Mouse (Mus musculus) large intestine, adult 2 months (tissue): Measurements from ENCODE around the gene Actl6b. TPM values are rescaled to one million over a fixed set of nuclear protein-coding genes. Genes with fewer than 3 reads are reported as not detected.

Source experiments
- DNase-seq: peaks from one replicate; pipeline ENCODE4 v3.0.0-alpha.2; 2012; ENCODE audit warnings: low read depth, low spot score
- WGBS: fragments of 180-500 bp; shearing (Covaris S2); methylation state at CpG from one replicate; pipeline ENCODE4 v1.1.7; 2018; 5-methylcytosine and 5-hydroxymethylcytosine counted together
- polyA plus RNA-seq: library from polyadenylated mRNA; depleted of rRNA; stranded (reverse); fragments of >200 nt; gene quantifications from 2 replicates; pipeline ENCODE4 v1.2.3, GENCODE M21; 2012

Gene Actl6b
- polyA plus RNA-seq, 1 experiment: 0.46 TPM

- DNase-seq: no peak
- WGBS: 81% methylated on average over 1 of the region's 1 CpGs
These were observed 25.9 kb upstream of the Actl6b start for GRCm38 (mm10) chr5:137527413-137527812.

GRCm38 (mm10) chr5:137528247-137528968 is 24.9 kb upstream of the Actl6b start:
- WGBS: 76% methylated on average over 22 of the region's 22 CpGs
- no peak for DNase-seq

- DNase-seq: no peak
- WGBS: 71% methylated on average over 15 of the region's 15 CpGs
These were observed 23.9 kb upstream of the Actl6b start for GRCm38 (mm10) chr5:137529221-137529995.

DNA sequence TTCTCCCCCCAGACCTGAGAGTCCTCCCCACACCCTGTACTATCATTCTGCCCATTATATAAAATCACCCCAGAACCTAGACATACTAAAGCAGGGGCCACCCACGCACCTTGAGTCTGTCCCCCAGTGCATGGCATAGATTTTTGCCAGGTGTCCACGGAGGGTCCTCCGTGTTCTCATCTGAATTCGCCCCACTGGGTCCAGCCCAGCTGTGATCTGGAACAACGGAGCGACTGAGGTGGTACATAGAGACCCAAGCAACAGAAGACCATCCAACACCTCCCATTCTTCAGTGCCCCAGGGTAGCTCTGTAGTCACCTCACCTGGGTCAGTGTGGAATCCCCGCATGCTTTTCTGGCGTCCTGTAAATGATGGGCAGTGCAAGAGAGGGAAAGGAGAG is 23.2 kb upstream of the Actl6b start:
- DNase-seq: no peak
- WGBS: 76% methylated on average over 8 of the region's 8 CpGs

DNA sequence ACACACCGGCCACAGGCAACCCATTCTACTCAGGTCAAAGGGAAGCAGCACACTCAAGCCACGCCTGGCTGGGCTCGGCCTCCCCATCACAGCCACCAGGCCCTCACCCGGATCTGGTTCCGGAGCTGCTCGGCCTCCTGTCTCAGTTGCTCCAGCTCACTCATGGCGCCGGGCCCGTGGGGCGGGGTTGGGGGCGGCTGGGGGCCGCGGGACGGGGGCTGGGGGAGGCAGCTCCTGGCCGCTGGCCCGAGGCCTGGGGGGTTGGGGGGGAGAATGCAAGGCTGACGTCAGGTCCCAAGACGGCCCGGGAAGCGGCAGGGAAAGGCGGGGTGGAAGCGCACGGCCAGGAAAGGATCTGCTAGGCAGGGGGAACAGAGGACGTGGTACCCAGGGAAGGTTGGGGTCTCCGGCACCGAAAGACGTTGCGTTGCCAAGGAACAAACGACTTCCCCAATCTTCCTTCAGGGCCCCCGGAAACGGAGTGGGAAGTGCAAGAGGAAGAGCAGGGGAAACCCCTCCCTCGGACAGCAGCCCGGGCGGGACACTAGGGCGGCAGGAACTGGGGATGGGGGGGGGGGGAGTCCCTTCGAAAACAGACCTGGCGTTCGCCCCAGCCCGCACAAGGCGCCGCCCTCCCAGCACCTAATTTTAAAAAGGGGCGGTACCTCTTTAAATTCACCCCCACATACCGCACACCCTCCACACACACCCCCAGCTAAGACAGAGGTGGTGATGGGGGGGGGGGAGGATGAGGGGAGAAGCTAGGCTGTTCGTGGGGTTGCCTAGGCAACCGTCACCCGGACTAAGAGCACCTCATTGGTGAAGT is 22.5 kb upstream of the Actl6b start:
- DNase-seq: no peak
- WGBS: under 1% methylated on average over 46 of the region's 46 CpGs

GRCm38 (mm10) chr5:137531414-137532130 is 21.7 kb upstream of the Actl6b start:
- DNase-seq: no peak
- under 1% methylated on average over 51 of the region's 51 CpGs for WGBS

GRCm38 (mm10) chr5:137532131-137532807 is 21.0 kb upstream of the Actl6b start:
- 0% methylated on average over 19 of the region's 19 CpGs for WGBS
- DNase-seq: no peak

GRCm38 (mm10) chr5:137532808-137533116 is 20.6 kb upstream of the Actl6b start:
- under 1% methylated on average over 12 of the region's 12 CpGs for WGBS
- DNase-seq: no peak

DNA sequence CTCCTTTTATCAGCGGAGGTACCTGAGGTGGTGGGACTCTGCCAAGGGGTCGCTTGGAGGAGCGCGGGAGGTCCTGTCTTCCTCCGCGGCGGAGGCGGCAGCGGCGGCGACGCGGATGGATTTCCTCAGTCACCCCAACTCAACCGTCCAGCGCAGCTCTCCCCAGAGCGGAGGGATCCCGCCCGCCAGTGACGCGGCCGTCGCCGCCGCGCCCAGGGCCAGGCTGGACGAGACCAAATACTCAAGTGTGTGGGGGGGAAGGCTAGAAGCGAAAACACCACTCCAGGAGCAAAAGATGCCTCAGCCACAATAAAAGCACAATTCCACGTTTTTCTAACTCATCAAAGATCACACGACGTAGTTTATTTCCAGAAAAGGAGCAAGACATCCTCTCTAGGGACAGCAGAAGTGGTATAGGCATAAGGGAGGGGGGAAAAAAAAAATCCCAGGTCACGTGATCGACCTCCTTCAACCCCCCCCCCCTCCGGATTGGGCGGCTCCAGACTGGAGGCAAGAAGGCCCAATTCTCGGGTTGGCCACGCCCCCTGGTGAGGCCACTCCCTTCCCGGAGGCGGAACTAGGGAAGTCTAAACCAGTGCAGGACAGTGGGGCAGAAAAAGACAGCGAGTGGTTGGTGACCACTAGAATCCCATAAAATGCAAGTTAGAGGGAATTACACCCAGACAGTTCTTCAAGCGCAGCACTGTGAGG is 20.0 kb upstream of the Actl6b start, which contains the start of the genes Epo and Gnb2:
Gene Epo (minus strand): TSS at position 126 of the 711 bp plus-strand sequence.
Gene Gnb2 (minus strand): TSS at position 394 of the 711 bp plus-strand sequence.
- under 1% methylated on average over 40 of the region's 40 CpGs for WGBS
- DNase-seq: peak; percentile 97

DNA sequence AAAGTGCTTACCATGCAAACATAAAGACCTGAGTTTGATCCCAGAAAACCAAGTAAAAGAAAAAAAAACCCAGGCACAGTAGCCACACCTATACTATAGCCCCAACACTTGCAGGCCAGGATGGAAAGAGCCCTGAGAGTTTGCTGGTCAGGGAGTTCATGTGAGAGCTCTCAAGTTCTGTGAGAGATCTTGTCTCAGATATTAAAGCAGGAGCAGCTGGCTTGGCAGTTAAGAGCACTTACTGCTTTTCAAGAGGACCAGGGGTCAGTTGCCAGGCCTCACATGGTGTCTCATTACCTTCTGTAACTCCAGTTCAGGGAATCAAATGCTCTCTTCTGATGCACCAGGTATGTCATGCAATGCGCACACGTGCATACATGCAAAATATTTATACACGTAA is 18.6 kb upstream of the Actl6b start:
- WGBS: 82% methylated on average over 3 of the region's 3 CpGs
- no peak for DNase-seq

DNA sequence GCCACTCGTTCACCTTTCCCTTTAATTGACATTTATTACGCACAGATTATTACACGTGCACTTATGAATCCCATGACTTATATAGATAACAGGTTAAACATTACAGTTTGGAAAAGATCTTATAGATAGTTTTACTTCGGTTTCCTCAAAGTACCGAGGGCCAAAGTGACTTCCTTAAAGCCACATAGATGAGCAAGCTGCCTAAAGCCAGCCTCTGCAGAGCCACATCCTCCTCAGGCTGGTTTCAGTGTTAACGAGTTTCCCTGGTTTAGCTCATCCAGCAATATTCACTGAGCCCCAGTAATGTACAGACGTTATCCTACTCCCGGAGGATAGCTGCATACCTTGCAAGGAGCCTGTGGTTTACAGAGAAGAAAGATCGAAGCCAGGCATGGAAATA is 18.0 kb upstream of the Actl6b start:
- no peak for DNase-seq
- 43% methylated on average over 9 of the region's 9 CpGs for WGBS

GRCm38 (mm10) chr5:137537461-137537860 is 15.9 kb upstream of the Actl6b start:
- WGBS: 73% methylated on average over 4 of the region's 4 CpGs

DNA sequence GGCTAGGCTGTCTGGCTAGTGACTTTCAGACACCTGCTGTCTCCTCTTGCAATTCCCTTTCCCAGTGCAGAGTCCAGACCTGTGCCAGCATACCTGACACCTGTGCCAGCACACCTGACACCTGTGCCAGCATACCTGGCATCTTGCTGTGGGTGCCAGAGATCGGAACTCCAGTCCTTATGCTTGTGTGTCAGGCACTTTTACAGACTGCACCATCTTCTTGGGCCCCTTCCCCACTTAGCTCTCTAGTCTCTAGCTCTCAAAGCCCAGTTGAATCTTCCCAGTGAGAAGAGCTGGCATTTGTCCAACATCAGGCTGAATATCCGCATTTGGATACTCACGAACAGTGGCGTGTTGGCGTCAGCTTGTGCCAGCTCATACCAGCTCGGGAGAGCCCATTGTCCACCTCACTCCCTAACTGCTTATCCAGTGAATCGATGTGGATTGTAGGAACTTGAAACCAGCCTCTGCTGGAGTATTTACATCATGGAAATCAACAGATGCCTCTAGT is 14.0 kb upstream of the Actl6b start:
- no peak for DNase-seq
- WGBS: 16% methylated on average over 7 of the region's 7 CpGs

More at GRCm38 (mm10) chr5:137537461-137537860, 15.9 kb upstream of the Actl6b start:
- no peak for DNase-seq

GRCm38 (mm10) chr5:137540991-137541390 is 12.3 kb upstream of the Actl6b start:
- 76% methylated on average over 6 of the region's 6 CpGs for WGBS
- DNase-seq: no peak

DNA sequence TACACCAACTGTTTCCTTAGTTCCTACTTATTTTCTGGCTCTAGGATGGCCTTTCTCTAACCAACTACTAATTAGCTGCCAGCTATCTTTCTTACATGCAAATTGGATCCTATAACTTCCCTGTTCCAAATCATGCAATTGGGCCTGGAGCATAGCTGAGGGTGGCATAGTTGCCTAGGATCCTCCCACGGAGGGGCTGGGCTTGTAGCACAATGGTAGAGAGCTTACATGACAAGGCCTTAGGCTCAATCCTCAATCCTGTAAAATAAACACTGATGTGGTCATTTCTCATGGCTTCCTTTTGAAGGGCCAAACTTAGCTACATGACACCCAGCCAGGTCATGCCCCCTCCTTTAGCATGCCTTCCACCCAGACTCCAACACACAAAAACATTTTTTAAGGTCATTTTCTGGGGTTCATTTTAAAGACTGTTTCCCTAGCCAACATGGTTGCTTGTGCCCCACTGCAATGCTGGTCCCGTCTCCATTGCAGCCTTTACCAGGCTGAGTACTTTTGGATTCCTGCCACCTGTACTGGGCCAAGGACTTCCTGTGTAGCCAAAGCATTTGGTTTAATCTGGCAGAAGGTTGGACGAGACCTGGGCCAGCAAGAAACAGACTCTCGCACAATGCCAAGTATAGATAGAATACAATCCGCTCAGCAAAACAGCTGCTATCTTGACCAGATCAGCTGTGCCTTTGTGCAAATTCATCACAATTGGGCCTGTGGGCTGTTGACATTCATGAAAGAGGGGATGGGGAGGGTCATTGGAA is 11.4 kb upstream of the Actl6b start:
- no peak for DNase-seq
- WGBS: 74% methylated on average over 5 of the region's 5 CpGs

DNA sequence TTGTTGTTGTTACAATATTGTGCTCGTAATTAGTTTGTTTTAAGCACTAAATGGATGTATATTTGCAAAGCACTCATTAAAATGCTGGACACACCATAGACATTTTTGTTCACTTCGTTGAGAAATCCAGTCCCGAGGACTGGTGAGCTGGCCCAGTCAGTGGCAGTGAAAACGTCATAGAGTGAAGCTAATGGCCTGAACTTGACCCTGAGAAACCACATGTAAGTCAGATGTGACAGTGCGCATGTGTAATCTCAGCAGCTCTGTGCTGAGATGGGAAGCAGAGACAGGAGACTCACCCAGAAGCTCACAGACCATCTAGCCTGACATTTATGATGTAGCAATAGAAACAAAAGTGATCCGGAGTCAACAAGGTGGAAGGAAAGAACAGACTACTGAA is 8.4 kb upstream of the Actl6b start:
- no peak for DNase-seq
- 52% methylated on average over 6 of the region's 6 CpGs for WGBS

DNA sequence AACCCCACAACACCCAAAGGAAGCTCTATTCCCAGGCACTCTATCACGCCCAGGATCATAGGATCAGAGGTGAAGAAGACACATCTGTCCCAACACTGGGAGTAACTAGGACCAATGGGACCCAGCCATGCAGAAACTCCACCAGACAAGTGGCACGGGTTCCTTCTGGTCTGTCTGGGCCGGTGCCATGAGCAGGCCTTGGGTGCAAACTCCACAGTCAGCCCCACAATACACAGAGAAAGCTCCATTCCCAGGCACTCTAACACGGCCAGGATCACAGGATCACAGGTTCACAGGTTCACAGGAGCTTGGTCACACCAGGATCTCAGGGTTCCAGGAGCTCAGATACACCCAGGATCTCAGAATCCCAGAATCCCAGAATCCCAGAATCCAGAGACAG is 7.7 kb upstream of the Actl6b start:
- 70% methylated on average over 4 of the region's 4 CpGs for WGBS
- no peak for DNase-seq

- WGBS: 80% methylated on average over 2 of the region's 2 CpGs
These were observed 3.5 kb upstream of the Actl6b start for GRCm38 (mm10) chr5:137549840-137550239.

More at GRCm38 (mm10) chr5:137549840-137550239, 3.5 kb upstream of the Actl6b start:
- no peak for DNase-seq
